Mouse (Mus musculus) thymus, adult 18-20 months (tissue): Measurements from ENCODE around the gene Ddx42.
A peak's percentile ranks its signal among the peaks of the same experiment; 100 is the strongest.
"Not testable (repeated sequence)": the region's sequence is repeated elsewhere in the genome, so short reads cannot be mapped to it uniquely, and the experiment has no call there.

ENCODE experiments used
- DNase-seq, 2 experiments: peaks; one replicate each; pipeline ENCODE4 v3.0.0; 2022; ENCODE audit warnings: mixed read lengths in 2 of 2

The Ddx42 gene

DNA sequence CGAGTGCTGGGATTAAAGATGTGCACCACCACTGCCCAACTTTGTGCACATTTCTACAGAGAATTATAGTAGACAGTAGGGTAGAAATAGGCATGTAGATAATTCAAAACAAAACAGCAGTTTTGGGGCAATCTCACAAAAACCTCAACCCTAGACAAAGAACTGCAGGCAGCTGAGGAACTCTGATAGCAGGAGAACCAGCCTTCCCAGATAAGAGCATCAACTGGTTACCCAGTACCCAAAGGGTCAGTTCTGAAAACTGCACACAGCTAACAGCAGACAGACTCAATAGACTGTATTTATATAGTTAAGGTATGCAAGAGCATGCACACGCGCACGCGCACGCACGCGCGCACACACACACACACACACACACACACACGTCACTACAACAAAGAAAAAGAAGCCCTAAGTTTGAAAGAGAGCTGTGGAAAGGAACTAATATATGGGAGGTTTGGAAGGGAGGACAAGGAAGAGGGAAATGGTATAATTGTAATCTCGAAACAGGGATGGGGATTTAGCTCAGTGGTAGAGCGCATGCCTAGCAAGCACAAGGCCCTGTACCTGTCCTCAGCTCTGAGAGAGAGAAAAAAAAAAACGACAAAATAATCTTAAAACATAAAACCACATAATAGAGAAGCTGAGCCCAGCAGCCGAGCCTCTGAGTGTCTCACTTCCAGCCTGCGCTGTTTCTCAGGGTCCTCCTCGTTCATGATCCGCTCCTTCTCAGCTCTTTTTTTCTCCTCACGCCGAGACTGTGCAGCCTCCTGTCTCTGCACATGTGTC is 15.2 kb upstream of the Ddx42 start:
- DNase-seq: no peak

DNA sequence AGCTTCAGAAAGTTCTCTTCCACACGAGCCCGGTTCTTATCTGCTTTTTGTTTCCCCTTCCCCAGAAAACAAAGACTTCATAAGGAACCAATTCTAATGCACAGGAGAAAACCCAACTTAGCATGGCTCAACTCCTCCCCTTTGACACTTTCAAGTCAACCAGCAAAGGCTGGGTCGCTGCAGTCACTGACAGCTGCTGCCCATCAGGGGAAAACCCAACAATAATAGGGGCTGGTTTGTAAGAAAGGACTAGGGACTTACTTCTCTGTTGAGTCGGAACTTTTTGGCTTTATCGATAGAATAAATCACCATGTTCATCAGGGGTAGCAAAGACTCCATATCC is 14.6 kb upstream of the Ddx42 start, which contains the start of gene Strada:
Strada (minus strand) TSS at position 46 of the 343 bp plus-strand sequence.
- DNase-seq: no peak

DNA sequence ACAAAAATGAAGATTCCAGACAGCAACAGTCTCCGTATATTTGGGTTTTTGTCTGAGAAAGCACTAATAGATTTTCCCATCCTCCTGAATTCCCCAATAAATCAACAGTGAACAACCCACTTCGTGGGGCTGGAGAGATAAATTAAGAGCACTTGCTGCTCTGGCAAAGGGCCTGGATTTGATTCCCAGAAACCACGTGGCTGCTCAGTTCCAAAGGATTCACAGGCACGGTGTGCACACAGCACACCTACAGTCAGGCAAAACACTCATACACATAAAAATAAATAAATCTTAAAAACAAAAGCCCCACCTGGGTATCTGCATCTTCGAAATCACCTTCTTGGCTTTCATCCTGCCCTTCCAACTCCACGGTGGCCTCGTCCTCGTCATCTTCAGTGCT is 4.0 kb upstream of the Ddx42 start:
- no peak for DNase-seq

DNA sequence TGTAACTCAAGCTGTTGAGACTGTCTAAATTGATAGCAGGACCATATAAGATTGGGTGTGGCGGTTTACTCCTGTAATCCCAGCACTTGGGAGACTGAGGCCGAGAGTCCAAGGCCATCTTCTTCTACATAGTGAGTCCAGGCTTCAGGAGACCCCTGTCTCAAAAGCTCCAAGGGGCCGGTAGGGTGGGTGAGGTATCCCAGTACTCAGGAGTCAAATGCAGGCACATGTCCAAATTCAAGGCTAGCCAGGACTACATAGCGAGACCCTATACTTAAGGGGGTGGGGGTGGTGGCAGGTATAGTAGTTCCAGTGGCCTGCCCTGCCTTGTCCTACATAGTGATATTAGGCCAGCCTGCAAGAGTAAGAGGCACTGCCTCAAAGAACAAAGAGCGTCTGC is 1.9 kb upstream of the Ddx42 start:
- DNase-seq: no peak

DNA sequence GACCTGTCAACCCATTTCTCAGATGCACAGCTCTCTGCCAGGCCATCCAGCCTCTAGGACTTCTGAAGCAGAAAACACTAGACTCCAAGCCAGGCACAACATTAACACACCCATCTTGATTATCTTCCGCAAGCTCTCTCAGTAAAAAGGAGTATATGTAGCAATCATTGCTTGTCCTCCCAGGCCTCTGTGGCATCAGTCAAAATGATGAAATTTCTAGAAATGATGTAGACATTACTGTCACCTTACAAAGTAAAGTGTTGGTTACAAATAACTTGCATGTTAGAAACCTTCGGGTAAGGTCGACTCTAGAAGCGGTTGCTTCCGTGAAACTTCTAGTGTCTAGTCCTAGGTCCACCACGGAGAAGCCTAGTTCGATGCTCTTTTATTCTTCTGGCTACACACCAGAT is 1.3 kb upstream of the Ddx42 start:
- DNase-seq: no peak

DNA sequence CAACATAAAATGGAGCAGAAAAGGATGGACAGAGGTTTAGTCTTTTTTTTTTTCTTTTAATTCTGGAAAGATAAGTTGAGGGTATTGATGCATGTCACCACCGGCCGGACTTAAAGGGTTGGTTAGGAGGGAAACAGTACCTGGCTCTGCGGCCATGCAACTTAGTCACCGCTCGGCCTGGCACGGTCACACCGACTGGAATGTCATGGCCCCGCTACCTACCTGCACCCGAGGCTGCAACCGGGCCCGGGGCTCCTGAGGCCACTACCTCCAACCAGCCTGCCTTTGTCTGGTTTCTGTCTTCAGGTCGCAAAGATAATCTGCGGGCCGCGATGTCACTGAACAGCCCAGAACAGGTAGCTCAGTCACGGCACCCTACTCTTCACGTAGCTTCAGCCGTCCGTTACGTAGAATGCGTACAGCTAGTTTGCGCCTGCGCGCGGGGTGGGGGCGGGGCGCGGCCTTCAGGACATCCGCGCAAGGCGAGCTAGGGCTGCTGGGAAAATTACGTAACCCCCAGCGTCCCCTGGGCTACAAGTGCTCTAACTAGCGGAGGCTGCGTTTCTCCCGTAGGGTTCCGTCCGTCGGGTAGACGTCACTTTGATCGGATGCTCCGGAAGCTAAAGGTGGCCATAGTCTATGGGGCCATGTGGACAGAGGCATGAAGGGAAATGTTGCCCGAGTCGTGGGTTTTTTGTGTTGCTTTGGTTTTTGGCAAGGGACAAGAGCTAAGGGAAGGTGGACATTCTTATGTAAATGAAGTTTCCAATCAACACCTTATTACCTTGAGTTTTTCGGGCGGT is 598 bp upstream of the Ddx42 start, which contains the start of gene Ccdc47:
Ccdc47 (minus strand) TSS at position 418 of the 803 bp plus-strand sequence.
- peak; percentile 89 to 95 for DNase-seq

DNA sequence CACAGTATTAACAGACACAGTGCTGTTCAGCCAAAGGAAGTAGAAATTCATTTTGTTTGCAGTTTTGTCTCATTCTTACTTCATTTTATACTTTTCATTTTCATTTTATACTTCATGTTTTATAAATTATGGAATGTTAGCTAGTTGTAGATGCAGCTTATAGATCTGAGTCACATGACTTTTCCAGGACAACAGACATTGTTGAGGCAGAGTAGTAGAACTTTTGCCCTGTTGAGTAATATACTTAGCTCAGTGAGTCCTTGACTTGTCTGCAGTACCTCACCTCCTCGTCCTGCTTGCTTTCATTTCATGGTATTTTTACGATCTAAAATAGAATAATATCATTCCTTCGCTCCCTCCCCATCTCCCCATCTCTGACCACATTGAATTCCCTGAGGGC is 3.9 kb downstream of the Ddx42 start:
- no peak for DNase-seq

DNA sequence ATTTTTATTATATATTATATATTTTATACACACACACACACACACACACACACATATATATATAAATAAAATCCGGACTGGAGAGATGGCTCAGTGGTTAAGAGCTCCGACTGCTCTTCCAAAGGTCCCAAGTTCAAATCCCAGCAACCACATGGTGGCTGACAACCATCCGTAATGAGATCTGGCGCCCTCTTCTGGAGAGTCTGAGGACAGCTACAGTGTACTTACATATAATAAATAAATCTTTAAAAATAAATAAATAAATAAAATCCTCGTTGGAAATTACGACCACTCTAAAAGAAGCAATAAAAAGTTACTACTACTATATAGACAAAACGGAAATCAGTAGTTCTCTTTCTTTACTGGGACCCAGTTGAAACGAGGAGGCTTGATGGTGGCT is 17.3 kb downstream of the Ddx42 start:
- not testable (repeated sequence) for DNase-seq

DNA sequence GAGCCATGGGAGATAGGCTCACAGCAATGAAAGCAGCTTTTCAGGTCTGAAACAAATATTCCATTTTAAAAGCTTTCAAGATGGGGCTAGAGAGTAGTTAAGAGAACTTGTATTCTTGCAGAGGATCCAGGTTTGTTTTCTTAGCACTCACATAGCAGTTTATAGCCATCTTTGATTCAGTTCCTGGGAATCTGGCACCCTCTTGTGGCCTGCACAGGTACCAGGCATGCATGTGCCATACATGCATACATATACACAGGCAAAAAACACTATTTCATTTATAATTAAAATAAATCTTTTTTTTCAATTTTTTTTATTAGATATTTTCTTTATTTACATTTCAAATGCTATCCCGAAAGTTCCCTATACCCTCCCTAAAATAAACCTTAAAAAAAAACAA is 30.1 kb downstream of the Ddx42 start:
- no peak for DNase-seq

DNA sequence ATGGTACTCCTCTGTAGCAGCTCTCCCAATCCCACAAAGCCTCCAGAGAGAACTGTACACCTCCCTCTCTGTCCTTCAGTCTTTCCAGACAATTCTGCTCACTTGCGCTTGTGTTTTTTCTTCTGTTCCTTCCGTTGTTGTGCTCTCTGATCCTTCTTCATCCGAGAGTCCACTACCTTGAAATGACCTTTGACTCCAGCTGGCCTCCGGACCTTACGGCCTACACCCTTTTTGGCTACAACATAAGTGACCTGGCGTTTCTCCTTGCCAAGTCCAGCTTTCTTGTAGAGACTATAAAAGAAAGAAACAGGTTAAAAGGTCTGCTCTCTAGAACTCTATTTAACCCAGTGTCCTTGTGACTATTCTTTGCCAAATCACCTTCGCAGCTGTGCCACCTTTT is 32.6 kb downstream of the Ddx42 start:
- no peak for DNase-seq

DNA sequence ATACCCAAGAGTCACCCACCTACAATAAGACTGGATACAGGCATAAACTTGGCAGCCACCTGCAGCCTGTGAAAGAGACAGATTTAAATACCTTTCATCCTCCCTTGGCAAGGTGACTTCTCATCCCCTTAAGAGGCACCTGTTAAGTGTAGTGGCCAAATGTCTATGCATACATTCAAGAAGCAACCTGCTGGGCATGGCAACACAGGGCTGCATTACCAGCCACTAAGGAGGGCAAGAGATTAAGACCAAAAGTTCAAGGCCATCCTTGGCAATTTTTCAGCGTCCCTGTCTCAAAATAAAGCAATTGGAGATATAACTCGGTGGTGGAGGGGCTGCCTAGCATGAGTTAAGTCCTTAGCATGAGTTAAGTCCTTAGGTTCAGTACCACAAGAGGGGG is 38.0 kb downstream of the Ddx42 start:
- DNase-seq: no peak

DNA sequence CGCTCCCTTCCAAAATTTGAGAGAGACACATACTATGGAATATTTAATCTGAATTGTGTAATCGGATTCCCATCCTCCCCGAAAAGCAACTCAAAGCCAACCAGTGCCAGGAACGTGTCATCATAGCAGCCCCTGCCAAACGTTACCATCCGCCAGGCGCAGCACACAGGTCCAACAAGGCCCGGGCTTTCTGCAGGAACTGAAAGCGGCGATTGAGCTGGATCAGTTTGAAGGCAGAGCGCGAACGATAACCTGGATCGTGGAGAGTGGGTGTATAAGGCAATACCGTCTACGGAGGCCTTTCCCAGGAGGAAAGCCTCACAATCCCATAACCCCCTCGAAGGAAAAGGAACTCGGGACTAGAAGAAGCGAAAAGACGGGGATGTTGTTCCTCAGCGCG is 38.4 kb downstream of the Ddx42 start:
- no peak for DNase-seq

DNA sequence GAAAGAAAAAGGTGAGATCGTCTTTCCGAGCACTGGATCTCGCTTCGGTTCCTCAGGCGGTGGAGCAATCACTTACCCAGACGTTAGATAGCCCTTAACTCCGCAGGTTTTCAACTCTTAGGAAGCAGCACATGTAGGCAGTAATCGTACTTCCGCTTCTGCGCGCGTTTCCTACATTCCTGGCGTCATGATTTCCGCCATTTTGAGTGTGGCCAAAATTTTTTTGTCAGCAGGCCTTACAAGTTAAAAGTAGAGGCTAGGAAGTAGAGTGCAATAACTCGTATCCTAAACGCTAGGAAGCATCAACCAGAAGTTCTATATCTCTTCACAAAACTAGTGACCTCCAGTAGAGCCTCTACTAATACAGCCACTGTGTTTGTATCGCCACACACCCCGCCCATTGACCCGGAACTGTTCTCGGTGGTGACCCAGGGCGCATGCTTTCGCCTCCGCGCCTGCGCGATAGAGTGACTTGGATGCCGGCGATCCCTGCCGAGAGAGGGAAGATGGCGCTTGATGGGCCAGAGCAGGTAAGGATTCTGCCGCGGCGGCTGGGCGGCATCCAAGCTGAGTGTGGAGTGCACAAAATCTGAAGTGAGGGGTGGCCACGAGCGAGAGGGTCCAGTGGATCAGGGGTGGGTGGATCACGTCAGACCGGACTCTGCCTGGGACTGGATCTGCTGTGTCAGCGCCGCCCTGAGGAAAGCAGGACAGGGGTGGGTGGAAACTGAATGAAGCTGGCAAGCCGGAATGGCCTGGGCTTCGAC is 39.1 kb downstream of the Ddx42 start, which contains the start of the genes Ftsj3 and Psmc5:
Ftsj3 (minus strand) TSS at position 395 of the 767 bp plus-strand sequence.
Psmc5 (plus strand) TSS at position 470 of the 767 bp plus-strand sequence.
- DNase-seq: peak; percentile 93 to 96

DNA sequence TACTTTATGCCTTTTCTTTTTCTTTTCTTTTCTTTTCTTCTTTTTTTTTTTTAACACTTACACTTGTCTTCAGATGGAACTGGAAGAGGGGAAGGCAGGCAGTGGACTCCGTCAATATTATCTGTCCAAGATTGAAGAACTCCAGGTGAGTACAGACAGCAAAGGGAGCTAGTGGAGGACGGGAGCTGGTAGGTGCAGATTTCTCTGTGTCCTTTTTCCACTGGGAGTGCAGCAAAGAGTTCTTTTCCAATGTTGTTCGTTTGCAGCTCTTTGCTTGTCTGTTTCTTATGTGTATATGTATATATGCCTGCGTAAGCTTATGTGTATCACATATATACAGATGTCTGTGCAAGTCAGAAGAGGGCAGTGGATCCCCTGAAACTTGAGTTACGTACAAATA is 40.0 kb downstream of the Ddx42 start:
- no peak for DNase-seq

DNA sequence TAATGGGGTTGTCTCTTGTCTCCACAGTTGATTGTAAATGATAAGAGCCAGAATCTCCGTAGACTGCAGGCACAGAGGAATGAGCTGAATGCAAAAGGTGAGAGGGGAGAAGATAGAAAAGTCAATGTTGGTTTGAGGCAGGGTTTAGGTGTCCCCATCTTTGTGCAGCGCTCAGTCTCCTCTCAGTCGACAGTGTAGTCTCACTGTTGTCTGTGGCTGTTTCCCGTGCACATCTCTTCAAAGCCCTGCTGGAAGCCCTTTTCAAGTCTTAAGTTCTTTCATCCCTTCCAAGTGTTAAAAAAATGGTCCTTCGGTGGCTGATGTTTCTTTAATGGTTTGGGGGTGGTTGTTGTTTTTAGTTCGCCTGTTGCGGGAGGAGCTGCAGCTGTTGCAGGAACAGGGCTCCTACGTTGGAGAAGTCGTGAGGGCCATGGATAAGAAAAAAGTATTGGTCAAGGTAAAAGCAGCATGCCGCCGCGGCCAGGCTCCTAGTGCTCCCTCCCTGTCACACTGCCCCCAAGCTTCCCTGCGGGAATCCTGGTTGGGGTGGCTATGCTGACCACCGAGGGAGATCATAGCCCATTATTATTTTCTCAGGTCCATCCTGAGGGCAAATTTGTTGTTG is 44.2 kb downstream of the Ddx42 start:
- no peak for DNase-seq

DNA sequence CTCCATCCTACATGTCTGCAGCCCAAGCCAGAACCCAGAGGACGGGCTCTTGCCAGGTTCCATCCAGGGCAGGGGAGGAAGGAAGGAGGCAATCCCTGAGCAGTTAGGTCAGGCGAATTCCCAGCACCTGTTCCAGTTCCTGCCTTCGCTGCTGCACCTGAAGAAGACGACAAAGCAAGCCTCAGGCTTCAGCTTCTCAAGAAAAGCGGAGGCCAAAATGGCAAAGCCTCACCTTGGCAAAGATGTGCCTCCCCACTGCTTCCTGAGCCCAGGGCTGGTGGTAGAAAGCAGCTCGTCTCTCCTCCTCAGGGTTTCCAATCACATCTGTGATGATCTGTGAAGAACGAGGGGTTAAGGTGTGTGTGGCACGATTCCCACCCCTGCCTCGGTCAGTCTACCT is 47.2 kb downstream of the Ddx42 start:
- DNase-seq: no peak

DNA sequence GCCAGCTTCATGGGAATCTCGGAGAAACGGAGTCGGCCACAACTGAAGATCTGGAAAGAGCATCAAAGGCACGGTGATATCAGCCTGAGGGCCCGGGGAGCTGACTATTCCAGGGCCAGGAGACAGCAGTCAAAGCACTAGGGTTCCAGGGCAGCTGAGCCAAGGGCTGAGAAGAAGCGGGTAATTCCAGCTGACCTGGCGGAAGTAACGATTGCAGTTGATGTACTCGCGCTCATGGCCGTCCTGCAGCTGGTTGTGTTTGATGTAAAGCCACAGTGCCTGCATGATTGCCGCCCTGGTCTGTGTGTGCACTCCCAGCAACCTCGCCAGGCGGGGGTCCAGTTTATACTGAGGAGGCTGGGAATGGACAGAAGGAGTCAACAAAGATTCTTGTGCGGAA is 48.3 kb downstream of the Ddx42 start:
- DNase-seq: no peak

DNA sequence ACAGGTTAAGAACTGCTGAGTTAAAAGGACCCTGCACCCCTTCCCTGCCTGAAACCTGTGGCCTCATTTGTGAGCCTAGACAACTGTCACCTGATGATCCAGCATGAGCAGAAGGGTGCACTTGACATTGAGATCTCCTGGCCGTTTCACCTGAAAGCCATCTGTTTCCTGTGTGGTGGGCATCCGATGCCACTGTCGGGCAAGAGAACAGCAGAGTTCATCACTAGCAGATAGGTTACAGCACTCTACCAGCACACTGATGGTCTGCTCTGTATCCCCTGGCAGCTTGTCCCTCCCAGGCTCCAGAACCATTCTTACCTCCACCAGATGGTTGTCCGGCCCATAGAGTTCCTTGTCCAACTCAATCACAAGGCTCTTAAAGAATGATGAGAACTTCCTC is 48.8 kb downstream of the Ddx42 start:
- no peak for DNase-seq

DNA sequence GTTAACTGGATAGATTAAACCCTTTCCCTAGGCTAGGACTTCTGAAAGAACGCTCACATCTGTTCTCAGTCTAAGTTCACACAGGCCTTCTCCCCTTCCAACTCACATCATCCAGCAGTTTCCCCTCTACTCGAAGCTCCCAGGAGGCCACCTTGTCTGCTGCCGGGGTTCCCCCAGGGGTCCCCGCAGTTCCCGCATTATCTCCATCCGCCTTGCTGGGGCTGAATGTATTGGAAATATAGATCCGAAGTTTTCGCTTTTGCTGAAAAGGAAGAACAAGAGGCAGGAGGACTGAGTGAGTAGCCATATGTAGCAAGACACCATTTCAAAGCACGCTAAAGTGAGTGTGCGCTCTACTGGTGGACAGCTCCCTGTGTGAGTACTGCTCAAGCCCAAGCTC is 49.7 kb downstream of the Ddx42 start:
- no peak for DNase-seq

DNA sequence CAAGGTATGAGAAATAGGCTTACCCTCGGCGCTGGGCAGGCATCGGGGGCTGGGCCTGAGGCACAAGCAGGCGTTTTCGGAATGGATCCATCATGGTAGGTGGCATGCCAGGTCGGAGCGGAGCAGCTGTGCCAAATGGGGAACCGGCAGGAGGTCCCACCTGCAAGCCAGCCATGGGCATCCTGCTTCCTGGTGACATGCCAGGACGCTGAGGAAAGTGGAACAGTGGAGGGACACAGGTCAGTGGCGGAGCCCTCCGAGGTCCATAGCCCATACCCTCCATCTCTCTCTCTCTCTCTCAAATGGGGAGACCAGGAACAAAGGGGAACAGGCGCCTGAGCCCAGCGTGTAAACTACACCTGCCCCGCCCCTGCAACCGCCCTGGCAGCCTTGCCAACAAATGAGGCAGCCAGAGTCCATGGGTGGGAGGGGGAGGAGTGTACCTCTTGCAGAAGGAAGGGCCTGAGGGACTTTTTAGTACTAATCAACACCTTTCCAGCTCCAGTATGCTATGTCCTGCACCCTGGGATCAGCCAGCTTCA is 50.7 kb downstream of the Ddx42 start:
- DNase-seq: no peak

DNA sequence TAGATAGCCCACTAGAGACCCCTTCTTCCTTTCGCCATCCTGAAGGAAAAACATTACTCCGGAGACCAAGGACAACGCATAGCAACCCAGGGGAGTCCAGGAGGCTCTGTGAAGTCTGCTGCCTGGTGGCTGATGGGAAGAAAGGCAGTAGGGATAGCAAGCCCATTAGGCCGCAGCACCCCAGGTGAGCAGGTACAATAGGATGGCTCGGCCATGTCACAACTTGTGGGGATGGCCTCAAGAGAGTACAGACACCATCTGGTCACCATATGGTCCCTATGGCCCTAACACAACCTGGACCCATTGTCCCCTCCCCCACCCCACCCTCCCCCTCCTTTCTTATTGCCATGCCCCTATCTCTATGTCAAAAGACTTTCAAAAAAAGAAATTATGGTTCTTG is 51.1 kb downstream of the Ddx42 start:
- no peak for DNase-seq

DNA sequence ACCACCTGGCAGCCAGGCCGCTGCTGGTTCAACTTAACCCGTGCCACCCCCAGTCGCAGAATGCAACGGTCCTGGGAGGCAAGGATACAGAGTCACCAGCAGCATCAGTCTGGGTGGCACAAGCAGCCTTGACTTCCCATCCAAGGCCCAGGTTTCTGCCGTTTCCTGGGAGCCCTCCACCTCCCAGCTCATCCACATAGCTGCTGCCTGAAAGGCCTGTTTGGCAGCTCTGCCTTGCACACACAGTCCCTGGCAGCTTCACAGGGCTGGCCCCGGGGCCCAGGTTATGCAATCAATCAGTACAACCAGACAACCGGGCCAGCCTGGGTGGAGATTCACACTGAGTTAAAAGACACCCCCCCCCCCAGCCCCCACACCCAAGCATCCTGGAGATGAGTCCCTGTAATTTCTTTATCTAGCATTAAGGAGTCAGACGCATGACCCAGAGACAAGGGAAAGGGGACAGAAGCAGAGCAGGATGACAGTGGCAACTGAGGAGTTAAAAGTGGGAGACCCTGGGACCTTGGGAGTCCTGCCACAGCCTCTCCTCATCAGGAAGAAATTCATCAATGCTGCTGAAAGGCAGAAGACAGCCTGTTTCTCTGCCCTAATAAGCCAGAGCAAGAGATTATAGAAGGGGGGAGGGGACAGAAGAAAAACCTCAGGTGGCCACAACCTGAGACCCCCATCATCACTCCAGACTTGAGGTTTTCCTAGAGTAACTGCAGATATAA is 51.8 kb downstream of the Ddx42 start:
- no peak for DNase-seq
